Mouse (Mus musculus) intestine, embryonic 15.5 days (tissue): ENCODE data around the gene Rnf123. TPM values are rescaled to one million over a fixed set of nuclear protein-coding genes. Genes with fewer than 3 reads are reported as not detected.
A peak's percentile ranks its signal among the peaks of the same experiment; 100 is the strongest.

Source experiments
- ATAC-seq: fragments of 200-750 bp; cut with Nextera tagmentation; 2 replicates; pipeline ENCODE4 v1.8.0; 2017; ENCODE audit warnings: moderate TSS enrichment, moderate library complexity
- H3K27ac ChIP-seq: fragments of 300-500 bp; sonication (generic); 2 replicates; pipeline ENCODE4 v1.5.1; 2015; ENCODE audit warnings: mild to moderate bottlenecking, inconsistent platforms
- H3K27me3 ChIP-seq: fragments of 300-500 bp; sonication (generic); replicated peaks from 2 replicates; pipeline ENCODE4 v1.6.1; 2015; ENCODE audit warnings: inconsistent platforms
- H3K36me3 ChIP-seq: fragments of 300-500 bp; sonication (generic); 2 replicates; pipeline ENCODE4 v1.6.1; 2015; ENCODE audit warnings: inconsistent platforms
- H3K4me1 ChIP-seq: fragments of 300-500 bp; sonication (generic); replicated peaks from 2 replicates; pipeline ENCODE4 v1.6.1; 2015; ENCODE audit warnings: inconsistent platforms
- H3K4me2 ChIP-seq: fragments of 300-500 bp; sonication (generic); replicated peaks from 2 replicates; pipeline ENCODE4 v1.6.1; 2015; ENCODE audit warnings: mild to moderate bottlenecking, inconsistent platforms
- H3K4me3 ChIP-seq: fragments of 300-500 bp; sonication (generic); replicated peaks from 2 replicates; pipeline ENCODE4 v1.5.1; 2015; ENCODE audit warnings: inconsistent platforms
- H3K9ac ChIP-seq: fragments of 300-500 bp; sonication (generic); 2 replicates; pipeline ENCODE4 v1.6.1; 2015; ENCODE audit warnings: inconsistent platforms
- H3K9me3 ChIP-seq: fragments of 300-500 bp; sonication (generic); 2 replicates; pipeline ENCODE4 v1.6.1; 2016; ENCODE audit warnings: inconsistent platforms
- WGBS: fragments of 180-500 bp; shearing (Covaris S2); methylation state at CpG from one replicate; pipeline ENCODE4 v1.1.7; 2015; 5-methylcytosine and 5-hydroxymethylcytosine counted together
- polyA plus RNA-seq: library from polyadenylated mRNA; unstranded; fragments of >200 nt; fragmentation: Nextera tagmentation; extraction: Ambion mirVana; gene quantifications from 2 replicates; pipeline ENCODE4 v1.2.1, GENCODE M21; 2015

The Rnf123 gene
- polyA plus RNA-seq, 1 experiment from 2014 or later: 18.6 TPM

DNA sequence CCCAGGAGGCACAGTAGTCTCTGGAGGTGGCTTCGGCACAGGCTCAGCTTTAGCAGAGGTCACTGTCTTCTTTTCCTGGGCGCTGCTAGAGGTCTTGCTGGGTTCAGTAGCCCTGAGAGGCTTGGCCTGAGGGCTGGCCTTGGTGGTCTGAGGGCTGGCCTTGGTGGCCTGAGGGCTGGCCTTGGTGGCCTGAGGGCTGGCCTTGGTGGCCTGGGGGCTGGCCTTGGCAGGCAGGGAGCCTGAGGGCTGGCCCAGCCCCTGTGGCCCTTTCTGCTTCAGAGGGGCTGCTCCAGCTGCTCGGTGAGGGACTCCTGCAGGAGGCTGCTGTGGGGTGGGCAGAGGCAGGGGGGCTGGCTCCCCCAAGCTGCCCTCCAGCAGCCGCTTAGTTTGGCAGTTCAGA, 34.0 kb upstream of the Rnf123 start:
- Histone ChIP-seq H3K4me2 (no peak overlapping the region), H3K4me1 (peaks cover 21% of the 10 kb centered on the region), H3K4me3 (no peak overlapping the region), H3K36me3 (0 out of 2 replicates have a peak, but pooled peaks cover 3% of the 10 kb centered on the region), H3K9ac (no peak overlapping the region), H3K9me3 (no peaks in the 10 kb centered on the region), H3K27me3 (no peaks in the 10 kb centered on the region; the same call in 1 of the 2 replicates), H3K27ac (peak overlapping the region; percentile 32; the same call in 1 of the 2 replicates)
- ATAC-seq: no peak
- 49% methylated on average over 4 of the region's 4 CpGs for WGBS

DNA sequence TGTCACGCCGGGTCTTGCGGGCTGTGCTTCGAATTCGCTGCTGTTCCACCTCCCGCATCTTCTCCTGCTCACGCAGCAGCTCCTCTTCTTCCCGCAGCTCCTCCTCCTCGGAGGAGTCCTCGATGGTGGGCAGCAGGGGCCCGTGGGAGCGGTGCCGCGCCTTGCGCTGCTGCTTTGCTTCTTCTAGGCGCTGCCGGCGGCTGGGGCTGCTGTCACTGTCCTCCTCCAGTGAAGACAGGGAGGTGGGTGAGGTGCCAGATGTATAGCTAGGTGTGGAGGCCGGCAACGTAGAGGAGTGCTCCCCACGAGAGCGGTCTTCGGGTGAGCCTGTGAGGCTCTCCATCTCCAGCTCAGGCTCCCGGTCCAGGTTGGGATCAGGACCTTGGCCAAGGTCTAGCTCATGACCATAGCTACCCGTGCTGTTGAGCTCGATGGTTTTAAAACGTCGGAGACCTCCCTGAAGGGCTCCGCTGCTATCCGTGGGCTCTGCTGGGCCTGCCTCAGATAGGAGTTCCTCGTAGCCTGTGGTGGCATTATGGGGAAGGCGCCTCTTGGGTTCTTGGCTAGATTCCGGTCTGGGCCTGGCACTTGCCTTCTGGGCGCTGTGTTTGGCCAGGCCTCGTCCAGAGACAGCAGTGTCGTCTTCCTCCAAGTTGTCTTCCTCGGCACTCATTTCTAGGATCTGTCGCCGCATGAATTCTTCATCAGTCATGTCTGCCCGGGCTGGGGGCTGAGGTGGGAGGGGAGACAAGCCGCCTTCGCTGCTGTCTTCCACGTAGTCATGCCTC, 32.3 kb upstream of the Rnf123 start:
- Histone ChIP-seq H3K4me3 (no peak overlapping the region), H3K36me3 (0 out of 2 replicates have a peak, but pooled peaks cover 3% of the 10 kb centered on the region), H3K9ac (no peak overlapping the region), H3K9me3 (no peaks in the 10 kb centered on the region), H3K4me2 (no peak overlapping the region), H3K27ac (no peak overlapping the region), H3K27me3 (no peaks in the 10 kb centered on the region; the same call in 1 of the 2 replicates), H3K4me1 (peaks cover 28% of the 10 kb centered on the region)
- ATAC-seq: no peak
- WGBS: 70% methylated on average over 43 of the region's 43 CpGs

DNA sequence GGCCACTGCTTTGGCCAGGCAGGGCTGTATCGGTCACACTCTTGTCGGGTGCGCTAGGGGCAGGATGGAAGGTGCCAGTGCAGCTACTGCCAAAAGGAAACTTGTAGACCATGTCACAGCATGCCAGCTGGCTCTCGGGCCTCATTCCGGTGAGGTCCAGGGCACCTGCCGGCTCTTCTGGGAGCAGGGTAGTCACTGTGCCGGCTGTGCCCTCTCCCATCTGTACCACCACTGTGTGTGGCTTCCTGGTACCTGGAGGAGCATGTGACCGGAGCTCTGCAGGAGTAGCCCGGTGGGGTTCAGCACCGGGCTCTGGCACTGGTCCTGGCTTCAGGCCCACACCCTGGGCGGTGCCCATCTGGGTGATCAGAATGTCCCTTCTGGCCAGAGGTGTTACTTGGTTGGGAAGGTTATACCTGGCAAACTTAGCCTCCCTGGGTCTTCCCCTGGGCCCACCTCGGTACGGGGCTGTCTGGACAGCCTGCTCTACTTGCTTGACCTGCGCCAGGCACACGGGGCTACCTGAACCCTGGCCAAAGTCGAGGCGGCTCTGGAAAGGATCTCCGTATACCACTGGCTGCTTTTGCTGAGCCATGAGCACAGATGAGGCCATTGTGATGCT, 29.7 kb upstream of the Rnf123 start:
- no peak overlapping the region for H3K9ac ChIP-seq
- no peaks in the 10 kb centered on the region for H3K9me3 ChIP-seq
- no peak for ATAC-seq
- H3K4me3 ChIP-seq: no peak overlapping the region
- H3K27ac ChIP-seq: no peak overlapping the region
- H3K4me1 ChIP-seq: peaks cover 30% of the 10 kb centered on the region
- no peak overlapping the region for H3K4me2 ChIP-seq
- H3K36me3 ChIP-seq: 0 out of 2 replicates have a peak, but pooled peaks cover 3% of the 10 kb centered on the region
- WGBS: 94% methylated on average over 18 of the region's 18 CpGs
- no peaks in the 10 kb centered on the region; the same call in 1 of the 2 replicates for H3K27me3 ChIP-seq

DNA sequence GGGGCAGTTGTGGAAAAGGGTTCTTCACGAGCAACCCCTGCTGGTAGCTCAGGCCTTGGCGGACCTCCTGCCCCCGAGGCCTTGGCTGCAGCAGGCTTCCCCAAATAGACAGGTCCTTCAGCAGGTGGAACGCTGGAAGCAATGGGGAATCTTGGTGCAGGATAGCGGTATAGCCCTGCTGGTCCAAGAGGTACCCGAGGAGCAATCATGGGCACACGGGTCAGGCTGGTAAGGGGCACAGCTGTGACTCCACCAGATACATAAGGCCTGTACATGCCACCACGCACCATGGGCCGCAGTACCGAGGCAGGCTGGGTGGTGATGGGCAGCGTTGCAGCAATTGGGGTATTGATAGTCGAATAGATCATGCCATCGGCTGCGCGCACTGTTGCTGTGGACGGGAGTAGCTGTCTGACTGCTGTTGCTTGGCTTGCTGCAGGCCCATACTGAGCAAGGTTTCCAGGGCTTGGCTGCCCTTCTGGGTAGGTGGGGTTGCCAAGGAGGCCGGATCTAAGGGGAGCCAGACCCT, 28.5 kb upstream of the Rnf123 start:
- H3K9me3 ChIP-seq: no peaks in the 10 kb centered on the region
- no peak; the same call in 1 of the 2 replicates for ATAC-seq
- H3K9ac ChIP-seq: peak overlapping the region; percentile 46
- H3K4me2 ChIP-seq: peak overlapping the region; percentile 77
- H3K4me1 ChIP-seq: peaks cover 26% of the 10 kb centered on the region
- H3K4me3 ChIP-seq: peak overlapping the region; percentile 29
- H3K27ac ChIP-seq: peak overlapping the region; percentile 40
- 73% methylated on average over 17 of the region's 17 CpGs for WGBS
- H3K27me3 ChIP-seq: no peaks in the 10 kb centered on the region; the same call in 1 of the 2 replicates
- 0 out of 2 replicates have a peak, but pooled peaks cover 3% of the 10 kb centered on the region for H3K36me3 ChIP-seq

DNA sequence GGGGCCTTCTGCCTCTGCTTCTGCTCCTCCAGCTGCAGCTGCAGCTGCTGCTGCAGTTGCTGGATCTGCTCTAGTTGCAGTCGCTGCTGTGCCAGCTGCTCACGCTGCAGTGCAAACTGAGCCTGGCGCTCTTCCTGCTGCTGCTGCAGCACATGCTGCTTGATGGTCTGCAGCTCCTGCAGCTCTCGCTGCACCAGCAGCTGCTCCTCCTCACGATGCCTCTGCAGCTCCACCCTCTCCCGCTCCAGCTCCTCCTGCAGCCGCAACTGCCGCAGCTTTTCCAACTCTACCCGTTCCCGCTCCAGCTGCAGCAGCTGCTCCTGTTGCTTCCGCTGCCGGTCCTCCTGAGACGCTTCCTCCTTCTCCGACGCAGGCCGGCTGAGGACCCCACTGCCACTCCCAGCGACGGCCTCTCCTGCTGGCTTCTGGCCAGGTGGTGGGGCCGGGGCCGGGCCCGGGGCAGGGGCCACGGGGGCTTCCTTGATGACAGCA, 28.0 kb upstream of the Rnf123 start:
- Histone ChIP-seq H3K36me3 (0 out of 2 replicates have a peak, but pooled peaks cover 2% of the 10 kb centered on the region), H3K27ac (peak overlapping the region; percentile 40), H3K9me3 (no peaks in the 10 kb centered on the region), H3K4me3 (peak overlapping the region; percentile 29), H3K9ac (peak overlapping the region; percentile 46), H3K4me2 (peak overlapping the region; percentile 77), H3K27me3 (no peaks in the 10 kb centered on the region; the same call in 1 of the 2 replicates), H3K4me1 (peaks cover 26% of the 10 kb centered on the region)
- WGBS: 5% methylated on average over 22 of the region's 22 CpGs
- ATAC-seq: peak; percentile 36

DNA sequence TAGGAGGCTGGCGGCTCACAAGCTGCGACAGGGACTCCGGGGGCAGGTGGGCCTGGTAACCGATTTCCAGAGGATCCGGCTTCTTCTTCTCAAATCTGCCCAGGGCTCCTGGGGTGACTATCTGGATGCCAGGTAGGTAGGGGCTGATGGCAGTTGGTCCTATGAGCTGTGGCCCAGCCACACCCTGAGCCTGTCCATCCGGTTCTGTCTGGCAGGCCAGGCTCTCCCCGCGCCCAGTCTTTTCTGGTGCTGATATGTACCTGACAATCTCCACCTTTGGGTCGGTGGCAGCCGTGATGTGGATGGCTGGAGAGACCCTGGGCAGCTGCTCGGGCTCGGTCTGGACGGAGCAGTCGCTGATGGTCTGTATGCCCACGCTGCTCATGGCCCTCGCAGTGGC, 27.0 kb upstream of the Rnf123 start:
- no peak; the same call in 1 of the 2 replicates for ATAC-seq
- Histone ChIP-seq H3K4me3 (peak overlapping the region; percentile 29), H3K27me3 (no peaks in the 10 kb centered on the region; the same call in 1 of the 2 replicates), H3K9ac (no peak overlapping the region; the same call in 1 of the 2 replicates), H3K9me3 (no peaks in the 10 kb centered on the region), H3K27ac (0 out of 2 replicates have a peak overlapping the region, but pooled peaks have one; percentile 40), H3K4me1 (peaks cover 34% of the 10 kb centered on the region), H3K4me2 (peak overlapping the region; percentile 77), H3K36me3 (no peaks in the 10 kb centered on the region)
- 70% methylated on average over 16 of the region's 16 CpGs for WGBS

DNA sequence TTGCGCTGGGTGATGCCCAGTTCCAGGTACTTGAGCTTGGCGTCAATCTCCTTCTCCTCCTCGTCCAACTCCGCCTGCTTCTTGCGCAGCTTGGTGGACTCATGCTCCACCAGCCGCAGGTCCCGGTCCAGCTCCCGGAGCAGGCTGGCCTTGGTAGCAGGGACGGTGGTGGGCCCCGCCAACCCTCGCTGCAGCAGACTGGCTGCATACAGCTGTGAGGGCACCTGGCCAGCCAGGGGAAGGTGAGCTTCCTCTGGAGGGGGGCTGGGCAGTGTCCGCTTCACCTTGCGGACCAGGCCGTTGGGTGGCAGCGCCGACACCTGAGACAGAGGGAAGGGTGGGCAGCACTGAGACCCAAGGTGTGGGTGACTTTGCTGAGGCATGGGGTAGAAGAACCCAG, 24.7 kb upstream of the Rnf123 start:
- no peak overlapping the region for H3K4me2 ChIP-seq
- peaks cover 42% of the 10 kb centered on the region for H3K4me1 ChIP-seq
- no peaks in the 10 kb centered on the region for H3K9me3 ChIP-seq
- ATAC-seq: no peak
- H3K36me3 ChIP-seq: no peaks in the 10 kb centered on the region
- WGBS: 91% methylated on average over 16 of the region's 16 CpGs
- H3K4me3 ChIP-seq: no peak overlapping the region
- H3K9ac ChIP-seq: no peak overlapping the region
- H3K27ac ChIP-seq: no peak overlapping the region
- H3K27me3 ChIP-seq: no peaks in the 10 kb centered on the region

DNA sequence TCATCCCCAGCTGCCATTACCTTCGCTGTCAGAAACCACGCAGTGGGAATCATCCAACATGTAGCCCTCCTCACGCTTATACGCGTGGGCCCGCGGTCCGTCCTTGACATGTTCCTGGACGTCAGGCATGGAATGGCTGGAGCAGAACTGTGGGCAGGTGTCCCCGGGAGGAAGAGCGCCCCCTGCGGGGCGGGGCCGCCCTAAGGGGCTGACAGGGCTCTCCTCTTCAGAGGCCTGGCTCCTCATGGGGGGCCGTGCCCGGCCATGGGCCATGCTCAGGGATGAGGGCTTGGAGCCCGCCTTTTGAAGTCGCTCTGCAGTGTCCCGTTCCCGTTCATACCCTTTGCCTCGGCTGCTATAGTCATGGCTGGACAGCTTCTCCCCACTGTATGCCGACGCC, 22.9 kb upstream of the Rnf123 start:
- ATAC-seq: no peak
- H3K4me3 ChIP-seq: 0 out of 2 replicates have a peak overlapping the region, but pooled peaks have one; percentile 33
- H3K9me3 ChIP-seq: no peaks in the 10 kb centered on the region
- peaks cover 37% of the 10 kb centered on the region for H3K4me1 ChIP-seq
- H3K4me2 ChIP-seq: no peak overlapping the region
- no peaks in the 10 kb centered on the region for H3K27me3 ChIP-seq
- no peaks in the 10 kb centered on the region for H3K36me3 ChIP-seq
- H3K27ac ChIP-seq: no peak overlapping the region
- 93% methylated on average over 23 of the region's 23 CpGs for WGBS
- H3K9ac ChIP-seq: no peak overlapping the region

DNA sequence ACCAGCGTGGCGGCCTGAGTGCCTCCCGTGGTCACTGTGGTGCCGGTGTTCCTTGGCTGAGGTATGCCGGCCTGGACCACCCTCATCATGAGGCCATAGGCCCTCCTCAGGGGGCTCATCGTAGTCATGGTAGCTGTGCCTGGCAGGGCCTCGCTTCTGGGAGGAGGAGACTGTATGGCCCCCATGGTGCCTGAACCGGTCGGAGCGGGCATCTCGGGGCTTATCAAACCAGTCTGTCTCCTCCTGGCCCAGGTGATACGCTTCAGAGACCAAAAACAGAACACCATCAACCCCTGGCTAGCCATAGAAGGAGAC, 22.4 kb upstream of the Rnf123 start:
- no peaks in the 10 kb centered on the region for H3K27me3 ChIP-seq
- peak overlapping the region; percentile 33; the same call in 1 of the 2 replicates for H3K4me3 ChIP-seq
- peak overlapping the region; percentile 54 for H3K27ac ChIP-seq

DNA sequence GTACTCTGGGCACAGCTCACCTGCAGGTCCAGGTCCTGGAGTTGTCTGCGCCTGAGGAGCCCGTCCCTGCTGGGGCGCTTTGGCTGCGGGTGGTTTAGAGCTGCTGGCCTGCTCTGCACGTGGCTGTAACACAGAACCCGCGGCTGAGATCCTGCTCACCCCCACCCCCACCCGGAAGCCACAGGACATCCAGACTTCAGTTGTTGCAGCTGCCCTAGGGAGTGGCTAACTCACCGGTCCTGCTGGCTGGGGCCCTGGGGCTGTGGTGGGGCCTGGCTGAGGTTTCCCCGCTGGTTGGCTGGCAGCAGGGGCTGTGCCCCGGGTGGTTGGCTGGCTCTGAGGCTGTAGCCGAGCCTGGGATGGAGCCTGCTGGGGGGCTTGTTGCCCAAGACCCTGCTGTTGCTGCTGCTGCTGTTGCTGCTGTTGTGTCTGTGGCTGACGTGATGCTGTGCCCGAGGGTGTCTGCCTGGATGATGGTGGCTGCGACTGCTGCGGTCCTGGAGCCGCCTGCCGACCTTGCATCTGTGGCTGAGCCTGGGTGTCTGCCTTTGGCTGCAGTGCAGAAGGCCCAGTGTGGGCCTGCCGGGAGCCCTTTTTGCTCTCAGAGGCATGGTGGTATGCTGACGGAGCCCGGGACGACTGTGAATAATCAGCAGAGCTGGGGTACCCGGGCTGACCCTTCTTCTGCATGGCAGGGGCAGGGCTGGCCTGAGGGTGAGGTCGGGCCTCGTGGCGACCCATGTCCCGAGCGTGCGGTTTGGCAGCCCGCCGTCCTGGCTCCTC, 21.8 kb upstream of the Rnf123 start:
- peak overlapping the region; percentile 33 for H3K4me3 ChIP-seq
- peak; percentile 91 for ATAC-seq
- WGBS: 43% methylated on average over 31 of the region's 31 CpGs

More for the DNA sequence above, 22.4 kb upstream of the Rnf123 start:
- no peaks in the 10 kb centered on the region for H3K9me3 ChIP-seq
- no peaks in the 10 kb centered on the region for H3K36me3 ChIP-seq
- H3K4me2 ChIP-seq: peak overlapping the region; percentile 56
- peaks cover 31% of the 10 kb centered on the region for H3K4me1 ChIP-seq
- no peak overlapping the region for H3K9ac ChIP-seq
- ATAC-seq: no peak
- WGBS: 85% methylated on average over 12 of the region's 12 CpGs

DNA sequence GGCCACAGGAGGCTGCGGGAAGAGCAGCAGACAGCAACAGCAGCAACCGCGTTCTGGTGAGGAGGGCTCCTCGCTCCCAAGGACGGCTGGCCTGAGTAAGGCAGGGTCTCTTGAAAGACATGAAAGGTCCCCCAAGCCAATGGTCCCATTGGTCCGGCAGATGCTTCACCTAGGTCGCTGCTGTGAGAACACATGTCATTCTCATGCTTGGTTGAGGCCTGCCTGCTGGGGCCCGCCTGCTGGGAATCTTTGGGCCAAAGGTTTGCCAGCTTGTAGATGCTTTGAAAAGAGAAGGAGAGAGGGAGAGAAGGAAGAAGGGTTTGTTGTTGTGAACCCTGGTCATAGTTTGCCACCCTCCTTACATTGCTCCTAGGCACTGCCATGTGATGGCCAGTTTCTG, 16.5 kb upstream of the Rnf123 start:
- WGBS: 84% methylated on average over 8 of the region's 8 CpGs

More for the DNA sequence above, 21.8 kb upstream of the Rnf123 start:
- H3K27me3 ChIP-seq: no peaks in the 10 kb centered on the region
- peak overlapping the region; percentile 43 for H3K9ac ChIP-seq
- H3K27ac ChIP-seq: peak overlapping the region; percentile 54
- no peaks in the 10 kb centered on the region for H3K36me3 ChIP-seq
- H3K4me1 ChIP-seq: peaks cover 25% of the 10 kb centered on the region
- H3K9me3 ChIP-seq: no peaks in the 10 kb centered on the region
- peak overlapping the region; percentile 56 for H3K4me2 ChIP-seq

More for the DNA sequence above, 16.5 kb upstream of the Rnf123 start:
- Histone ChIP-seq H3K27me3 (no peaks in the 10 kb centered on the region), H3K9ac (no peak overlapping the region), H3K9me3 (no peaks in the 10 kb centered on the region), H3K4me3 (no peak overlapping the region), H3K36me3 (no peaks in the 10 kb centered on the region), H3K27ac (no peak overlapping the region), H3K4me1 (peaks cover 20% of the 10 kb centered on the region), H3K4me2 (no peak overlapping the region)
- no peak for ATAC-seq
